Mouse (Mus musculus) telencephalon, adult 2 months (tissue): ENCODE data around the gene Zfp846.
"Not testable (repeated sequence)": the region's sequence is repeated elsewhere in the genome, so short reads cannot be mapped to it uniquely, and the experiment has no call there.

Experiments
- DNase-seq: peaks from one replicate; pipeline ENCODE4 v3.0.0-alpha.2; 2011; ENCODE audit warnings: low read depth, low spot score

Zfp846 gene

DNA sequence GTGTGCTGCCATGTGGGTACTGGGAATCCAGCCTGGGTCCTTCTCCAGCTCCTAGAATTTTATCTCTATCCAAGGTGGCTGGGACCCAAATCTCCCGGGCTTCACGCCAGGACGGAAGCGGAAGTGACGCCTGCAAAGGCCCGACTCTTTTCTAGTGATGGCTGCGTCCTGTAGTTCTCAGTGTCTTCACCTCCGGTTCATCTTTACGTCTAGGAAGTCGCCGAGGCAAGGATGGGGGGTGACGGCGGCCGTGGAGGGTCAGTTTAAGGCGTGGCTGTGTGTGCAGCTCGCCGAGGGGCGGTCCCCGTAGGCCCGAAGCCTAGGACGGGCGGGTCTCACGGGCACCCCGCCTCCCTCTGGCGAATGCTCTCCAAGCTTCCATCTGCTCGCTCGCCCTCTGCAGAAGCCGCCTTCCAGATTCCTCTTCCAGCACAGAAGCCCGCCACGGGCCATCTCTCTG is at the start of gene Zfp846:
Gene Zfp846, plus strand, starts transcription at position 117 of the 460 bp plus-strand sequence.
- DNase-seq, result peak; percentile 99

DNA sequence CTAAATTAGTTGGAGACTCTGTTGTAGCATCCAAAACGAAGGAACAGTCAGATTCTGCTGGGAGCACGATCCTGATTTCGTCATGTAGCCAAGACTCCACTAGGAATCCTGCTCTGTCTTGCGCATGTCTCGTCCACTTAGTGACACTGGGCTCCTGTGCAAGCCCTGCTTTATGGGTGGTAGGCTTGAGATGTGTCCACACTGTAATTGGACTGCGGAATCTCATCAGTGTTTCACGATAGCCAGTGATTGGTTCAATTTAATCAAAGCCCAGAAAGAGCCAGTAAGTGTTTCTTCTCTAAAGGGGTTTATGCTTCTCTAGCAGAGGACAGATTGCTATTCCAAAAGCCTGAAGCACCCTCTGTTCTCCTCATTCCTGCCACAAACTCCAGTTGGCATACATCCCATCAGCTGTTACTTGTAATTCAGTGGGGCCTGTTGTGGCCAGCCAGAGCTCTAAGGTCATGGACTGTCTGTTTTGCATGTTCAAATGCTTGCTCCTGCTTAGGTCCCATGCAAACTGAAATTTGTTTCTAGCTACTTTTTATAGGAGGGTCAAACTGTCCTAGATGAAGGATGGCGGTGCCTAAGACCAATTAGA is 46.7 kb upstream of the Zfp846 start:
- DNase-seq, result no peak

DNA sequence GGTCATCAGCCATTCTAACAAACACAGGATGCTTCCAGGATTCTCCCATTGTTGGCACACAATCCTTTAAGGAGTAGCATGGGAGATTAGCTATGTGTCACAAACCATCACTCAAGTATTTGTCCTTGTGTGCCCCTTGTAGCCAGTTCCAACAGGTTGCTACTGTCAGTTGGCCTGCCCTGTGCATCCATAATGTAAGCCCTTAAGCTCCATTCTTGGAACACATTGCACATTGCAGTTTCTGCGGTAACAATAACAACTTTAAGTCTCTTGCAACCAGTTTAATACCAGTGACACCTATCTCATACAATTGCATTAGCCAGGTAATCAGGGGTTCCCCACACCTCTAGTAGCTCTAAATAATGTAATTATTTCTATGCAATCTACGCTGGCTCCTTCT is 44.5 kb upstream of the Zfp846 start:
- DNase-seq, result no peak

DNA sequence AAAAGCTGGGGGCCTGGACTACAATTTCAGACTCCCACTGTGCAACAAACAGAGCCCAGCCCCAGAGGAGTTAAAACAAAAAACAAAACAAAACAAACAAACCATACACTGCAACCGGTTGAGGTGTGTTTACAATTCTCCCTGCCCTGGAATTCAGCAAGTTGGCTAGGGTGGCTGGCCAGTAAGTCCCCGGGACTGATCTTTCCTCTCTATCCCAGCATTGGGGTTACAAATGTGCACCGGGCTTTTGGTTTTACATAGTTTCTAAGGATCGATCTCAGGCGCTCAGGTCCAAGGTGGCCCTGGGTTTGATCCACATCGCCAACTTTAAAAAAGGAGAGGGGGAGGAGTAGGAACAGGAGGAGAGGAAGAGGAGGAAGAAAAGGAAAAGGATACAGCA is 37.6 kb upstream of the Zfp846 start:
- DNase-seq, result no peak

DNA sequence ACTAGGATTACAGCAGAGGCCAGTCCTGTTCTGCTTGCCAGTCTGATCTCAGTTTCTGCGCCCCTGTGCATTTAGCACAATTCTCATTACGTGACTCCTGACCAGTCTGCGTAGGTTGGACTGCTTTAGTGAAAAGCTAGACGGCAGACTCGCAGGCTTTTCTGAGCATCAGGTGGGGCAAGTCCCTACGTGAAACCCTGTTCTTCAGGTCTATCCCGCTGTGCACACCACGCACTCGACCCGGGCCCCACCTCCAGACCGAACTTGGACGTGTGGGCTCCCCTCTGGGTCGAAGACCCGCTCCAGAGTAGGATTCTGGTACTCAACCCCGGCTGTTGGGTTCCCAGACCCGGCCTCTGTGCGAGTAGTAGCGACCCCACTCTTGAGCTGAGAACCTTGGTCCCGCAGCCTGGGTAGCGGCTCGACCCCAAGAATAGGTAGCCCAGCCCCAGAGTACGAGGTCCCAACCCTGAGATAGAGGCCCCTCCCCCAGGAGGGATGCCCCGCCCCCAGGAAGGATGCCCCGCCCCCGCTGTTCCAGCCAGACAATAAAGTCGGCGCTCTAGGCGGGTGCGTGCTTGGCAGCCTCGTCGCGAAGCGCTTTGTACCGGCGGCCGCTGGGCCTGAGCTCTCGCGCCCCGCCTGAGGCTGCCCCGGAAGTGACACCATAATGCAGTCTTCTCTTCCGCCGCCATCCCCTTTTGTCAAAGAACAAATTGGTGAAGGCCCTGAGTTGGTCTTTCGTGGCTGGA is 36.8 kb upstream of the Zfp846 start:
- peak; percentile 38 for DNase-seq

DNA sequence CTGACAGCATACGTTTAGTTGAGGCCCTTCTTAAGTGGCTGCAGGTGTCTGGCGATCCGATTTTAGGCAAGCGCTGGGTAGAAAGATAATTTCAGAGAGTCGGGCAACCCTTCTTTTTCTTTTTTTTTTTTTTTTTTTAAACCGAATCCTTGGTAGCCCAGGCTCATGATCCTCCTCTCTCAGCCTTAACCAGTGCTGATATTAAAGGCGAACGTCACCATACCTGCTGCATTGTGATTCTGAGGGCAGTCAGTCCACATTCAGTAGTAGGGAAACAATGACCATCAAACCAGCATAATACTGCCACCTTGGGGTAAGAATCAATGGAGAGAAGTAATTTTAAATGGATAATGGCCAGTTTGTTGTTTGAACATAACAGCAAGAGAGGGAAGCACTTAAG is 35.9 kb upstream of the Zfp846 start:
- DNase-seq, result no peak

DNA sequence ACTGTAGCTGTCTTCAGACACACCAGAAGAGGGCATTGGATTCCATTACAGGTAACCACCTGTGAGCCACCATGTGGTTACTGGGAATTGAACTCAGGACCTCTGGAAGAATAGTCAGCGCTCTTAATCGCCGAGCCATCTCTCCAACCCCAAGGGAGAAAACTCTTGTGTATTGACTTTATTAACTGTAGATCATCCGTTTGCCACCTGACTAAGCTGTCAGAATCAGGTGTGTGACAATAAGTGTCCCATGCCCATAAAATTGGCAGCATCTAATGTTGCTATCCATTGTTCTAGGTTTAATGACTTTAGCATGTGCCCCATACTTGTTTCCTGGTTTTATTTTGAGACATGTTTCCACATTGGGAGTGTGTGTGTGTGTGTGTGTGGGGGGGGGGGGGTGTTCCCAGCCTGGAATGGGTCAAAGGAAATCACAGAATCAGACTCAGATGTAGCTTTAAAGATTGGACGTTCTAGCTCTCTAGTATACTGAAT is 29.3 kb upstream of the Zfp846 start:
- DNase-seq, result no peak

DNA sequence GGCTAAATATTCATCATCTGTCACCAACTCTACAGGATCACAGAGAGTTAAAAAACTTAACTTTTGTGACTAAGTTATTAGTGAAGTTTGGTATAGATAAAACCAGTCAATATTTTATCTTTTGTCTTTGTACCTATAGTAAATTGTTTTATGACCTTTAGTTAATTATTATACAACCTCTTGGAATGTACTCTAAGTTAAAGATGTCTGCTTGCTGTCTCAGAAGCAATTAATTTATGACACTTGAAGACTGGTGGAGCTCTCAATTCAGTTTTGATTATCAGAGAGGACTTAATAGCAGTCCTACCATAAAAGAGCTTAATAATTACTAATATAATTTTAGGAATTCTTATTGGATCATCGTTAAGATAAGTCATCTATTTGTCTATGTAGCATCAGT is 28.4 kb upstream of the Zfp846 start:
- DNase-seq, result no peak

DNA sequence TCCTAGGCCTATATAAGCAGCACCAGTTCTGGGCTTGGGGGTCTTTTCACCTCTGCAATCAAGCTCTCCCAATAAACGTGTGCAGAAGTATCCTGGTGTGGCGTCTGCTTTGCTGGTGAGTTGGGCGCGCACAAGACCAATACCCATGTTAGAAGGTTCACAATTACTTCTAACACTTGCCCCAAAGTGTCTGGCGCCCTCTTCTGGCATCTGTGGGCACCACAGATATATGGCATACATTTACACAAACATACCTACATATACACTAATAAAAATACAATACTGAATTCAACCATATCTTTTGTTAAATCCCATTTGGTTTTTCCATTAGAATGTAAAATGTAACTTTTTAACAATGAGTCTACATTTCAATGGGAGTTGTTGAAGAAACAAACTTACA is 18.9 kb upstream of the Zfp846 start:
- no peak for DNase-seq

DNA sequence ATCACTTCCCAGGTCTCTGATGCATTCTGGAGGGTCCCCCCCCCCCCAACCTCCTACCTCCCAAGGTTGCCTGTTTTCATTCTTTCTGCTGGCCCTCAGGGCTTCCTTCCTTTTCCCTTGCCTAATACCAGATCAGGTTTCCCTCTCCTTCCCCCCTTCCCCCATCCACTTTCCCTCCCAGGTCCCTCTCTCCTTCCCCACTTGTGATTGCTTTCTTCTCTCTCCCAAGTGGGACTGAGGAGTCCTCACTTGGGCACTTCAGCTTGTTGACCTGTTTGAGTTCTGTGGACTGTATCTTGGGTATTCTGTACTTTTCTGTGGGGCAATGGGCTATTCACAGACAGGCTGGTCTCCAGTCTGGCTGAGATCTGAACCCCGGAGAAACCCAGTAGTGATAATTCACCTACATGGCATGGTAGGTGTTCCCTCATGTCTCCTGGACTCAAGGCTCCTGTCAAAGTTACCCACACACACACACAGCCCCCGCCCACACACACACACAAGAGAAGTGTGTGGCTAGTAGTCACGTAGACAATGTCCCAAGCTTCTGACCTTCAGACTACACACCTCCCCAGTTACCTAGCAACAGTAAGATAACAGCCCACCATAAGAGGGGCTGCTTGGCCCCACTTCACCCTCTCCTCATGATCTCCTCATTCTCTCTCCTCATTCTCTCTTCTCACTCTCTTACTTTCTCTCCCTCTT is 15.6 kb upstream of the Zfp846 start:
- DNase-seq, result not testable (repeated sequence)

DNA sequence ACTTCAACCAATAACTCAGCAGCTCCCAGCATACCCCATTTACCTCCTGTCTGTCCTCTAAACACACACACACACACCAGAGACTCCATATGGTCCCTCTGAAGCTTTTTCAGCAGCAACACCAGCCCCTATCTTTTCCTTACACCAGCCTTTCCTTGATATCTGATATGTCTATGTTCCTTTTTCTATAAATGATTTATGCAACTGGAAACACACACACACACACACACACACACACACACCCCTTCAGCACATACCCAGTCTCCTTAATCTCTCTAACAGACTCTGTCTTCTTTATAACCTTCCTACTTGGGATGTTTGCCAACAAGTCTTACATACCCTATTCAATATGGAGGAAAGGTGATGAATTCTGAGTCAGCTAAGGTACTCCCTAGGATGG is 10.0 kb upstream of the Zfp846 start:
- no peak for DNase-seq

DNA sequence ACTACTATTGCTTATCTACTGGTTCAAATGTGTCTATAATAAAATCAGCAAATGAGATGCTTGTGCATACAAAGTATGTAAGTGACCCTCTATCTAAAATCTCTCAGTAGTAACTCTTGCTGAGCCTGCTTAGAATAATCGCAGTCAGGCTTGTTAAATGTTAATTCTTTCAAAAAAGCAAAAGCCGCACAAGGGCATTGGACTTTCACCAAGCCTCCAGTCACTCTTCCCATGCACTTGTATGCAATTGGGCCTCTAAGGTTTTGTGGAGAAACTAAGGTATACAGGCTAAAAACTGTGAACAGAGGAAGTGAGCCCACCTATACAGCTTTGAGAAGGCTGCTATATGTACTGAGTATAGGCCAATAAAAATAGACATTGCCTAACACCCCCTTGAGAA is 4.5 kb upstream of the Zfp846 start:
- no peak for DNase-seq

DNA sequence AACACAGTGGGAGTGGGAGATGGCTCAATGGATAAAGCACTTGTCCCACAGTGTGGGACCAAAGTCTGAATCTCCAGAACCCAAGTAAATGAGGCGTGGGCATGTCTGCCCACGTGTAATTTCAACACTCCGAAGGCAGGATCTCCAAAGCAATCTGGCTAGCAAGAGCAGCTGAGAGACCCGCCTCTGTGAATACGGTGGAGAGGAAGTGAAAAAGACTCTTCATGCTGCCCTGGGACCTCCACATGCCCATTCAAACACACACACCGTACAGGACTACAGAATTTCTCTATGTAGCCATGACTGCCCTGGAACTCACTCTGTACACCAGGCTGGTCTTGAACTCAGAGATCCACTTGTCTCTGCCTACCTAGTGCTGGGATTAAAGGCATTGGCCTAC is 20.2 kb downstream of the Zfp846 start:
- no peak for DNase-seq

DNA sequence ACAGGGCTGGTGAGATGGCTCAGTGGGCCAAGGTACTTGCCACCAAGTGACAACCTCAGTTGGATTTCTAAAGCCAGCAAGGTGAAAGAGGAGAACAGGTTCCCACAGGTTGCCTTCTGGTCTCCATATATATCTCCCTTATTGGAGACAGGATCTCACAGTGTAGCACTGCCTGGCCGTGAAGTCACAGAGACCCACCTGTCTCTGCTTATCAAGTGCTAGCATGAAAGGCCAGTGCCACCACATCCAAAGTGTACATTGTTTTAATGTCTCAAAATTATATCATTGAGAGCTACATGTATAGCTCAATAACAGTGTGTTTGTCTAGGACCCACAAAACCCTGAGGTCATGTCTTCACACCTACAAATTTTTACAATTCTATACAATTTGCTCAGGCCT is 25.2 kb downstream of the Zfp846 start:
- DNase-seq, result no peak

DNA sequence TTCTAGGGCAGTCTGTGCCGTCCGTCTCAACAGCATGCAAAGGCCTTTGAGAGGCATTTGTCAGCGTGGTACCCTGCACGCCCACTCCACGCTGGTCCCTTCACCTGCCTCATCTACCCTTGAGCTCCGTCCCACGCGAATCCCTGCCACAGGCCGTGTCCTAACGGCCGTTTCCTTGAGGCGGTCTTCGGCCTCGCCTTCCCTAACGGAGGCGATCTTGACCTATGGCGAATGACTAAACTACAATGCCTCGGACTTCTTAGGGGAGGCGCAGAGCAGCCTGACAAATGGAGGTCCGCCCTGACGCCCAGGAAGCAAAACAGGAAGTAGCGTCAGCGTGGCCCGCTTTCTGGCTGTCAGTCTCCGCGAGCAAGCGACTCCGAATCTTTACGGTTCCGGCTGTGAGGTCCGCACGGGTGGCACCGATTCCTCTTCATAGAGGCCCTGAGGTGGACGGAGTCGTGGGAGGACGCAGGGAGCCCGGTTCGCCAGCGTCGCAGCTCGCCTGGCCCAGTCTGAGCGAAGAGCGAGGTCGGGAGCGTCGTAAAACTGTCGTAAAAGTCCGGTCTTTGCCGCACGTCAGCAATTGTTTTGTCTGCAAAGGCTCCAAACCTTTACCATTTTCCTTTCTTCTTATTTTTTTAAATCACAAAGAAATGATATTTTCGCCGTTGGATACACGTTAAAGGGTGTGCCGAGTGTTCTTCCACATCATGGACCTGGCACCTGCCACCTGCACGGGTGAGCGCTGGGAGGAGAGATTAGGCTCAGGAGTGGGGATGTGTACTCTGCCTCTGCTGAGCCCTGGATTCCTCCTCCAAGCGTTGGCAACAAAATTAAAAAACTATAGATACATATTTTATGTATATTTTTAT is 26.2 kb downstream of the Zfp846 start:
- peak; percentile 94 for DNase-seq

DNA sequence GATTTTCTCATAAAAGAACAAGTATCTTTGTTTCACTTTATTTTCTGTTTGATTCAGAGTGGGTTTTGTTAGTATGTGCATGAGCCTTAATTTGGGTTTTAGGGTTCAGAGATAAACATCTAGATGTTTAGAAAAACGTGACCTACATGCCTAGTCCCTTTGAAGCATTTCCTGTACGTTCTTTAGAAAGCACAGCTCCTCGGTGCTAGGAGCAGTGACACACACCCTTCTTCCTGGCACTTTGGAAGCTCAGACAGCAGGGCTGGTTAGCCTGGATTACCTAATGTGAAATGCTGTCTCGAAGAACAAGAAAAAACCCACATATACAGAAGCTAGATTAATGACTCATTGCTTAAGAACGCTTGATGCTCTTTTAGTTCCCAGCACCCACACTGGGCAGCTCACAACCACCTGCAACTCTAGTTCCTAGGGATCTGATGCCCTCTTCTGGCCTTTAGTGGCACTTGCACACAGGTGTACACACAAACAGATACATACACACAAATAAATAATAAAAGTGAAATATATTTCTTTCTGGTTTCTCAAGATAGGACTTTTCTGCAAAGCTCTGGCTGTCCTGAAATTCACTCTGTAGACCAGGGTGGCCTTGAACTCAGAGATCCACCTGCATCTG is 28.9 kb downstream of the Zfp846 start:
- DNase-seq, result no peak

DNA sequence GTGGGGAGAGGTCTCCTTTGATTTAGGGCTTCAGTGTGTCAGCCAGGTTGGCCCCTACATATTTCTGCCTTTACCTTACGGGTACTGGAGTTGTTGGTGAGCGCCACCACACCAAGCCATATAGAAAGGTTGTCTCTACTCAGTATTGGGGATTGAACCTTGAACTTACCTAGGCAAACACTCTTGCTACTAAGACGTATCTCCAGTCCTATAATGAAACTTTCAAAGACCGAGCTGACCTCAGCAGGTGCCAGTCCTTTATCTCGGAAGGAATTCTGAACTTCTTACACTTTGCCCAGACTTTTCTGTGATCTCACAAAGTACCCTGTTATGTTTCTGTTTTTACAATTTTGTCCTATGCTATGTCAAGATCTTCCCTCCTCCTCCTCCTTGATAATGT is 30.9 kb downstream of the Zfp846 start:
- no peak for DNase-seq

DNA sequence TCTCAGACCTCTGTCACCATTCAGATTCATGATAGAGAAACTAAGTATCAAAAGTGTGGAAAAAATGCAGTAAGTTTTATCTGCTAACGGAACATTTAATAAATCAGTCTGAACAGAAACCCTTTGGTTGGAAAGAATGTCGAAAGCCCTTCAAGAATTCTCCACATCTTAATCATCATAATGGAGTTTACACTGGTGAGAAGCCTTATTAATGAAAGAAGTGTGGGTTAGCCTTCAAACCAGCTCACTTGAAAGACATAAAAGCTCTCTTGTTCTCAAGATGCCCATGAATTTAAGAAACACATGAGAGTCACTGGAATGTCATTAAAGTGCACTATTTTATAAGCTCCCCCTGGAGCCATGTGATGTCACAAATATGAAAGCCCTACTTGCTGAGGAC is 35.6 kb downstream of the Zfp846 start:
- DNase-seq, result no peak

DNA sequence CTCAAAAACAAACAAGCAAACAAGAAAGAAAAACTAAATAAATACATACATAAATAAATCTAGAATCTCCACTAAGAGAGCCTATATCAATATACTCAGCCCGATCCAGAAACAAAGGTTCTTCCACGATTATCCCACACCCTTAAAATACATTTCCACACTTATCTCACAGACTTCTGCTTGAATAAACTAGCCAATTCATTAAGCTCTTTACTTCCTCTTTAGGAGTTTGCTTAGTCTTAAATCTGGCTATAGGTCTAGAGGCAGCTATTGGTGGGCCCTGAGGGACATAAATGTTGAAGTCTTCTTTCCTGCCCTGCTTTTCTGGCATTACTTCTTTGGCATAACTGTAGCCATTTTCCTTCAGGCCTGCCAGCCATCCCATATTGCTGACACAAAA is 50.2 kb downstream of the Zfp846 start:
- DNase-seq, result no peak

DNA sequence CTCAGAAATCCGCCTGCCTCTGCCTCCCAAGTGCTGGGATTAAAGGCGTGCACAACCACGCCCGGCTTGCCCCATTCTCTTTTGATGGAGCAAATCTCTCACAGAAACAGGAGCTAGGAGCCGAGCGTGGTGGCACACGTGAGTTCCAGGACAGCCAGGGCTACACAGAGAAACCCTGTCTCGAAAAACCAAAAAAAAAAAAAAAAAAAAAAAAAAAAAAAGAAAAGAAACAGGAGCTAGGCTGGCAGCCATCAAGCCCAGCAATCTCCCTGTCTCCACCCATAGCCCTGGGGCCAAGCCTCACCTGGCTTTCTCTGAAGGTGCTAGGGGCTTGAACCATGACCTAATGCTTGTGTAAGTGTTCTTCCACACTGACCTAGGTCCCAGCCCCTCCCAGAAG is 54.6 kb downstream of the Zfp846 start:
- not testable (repeated sequence) for DNase-seq

DNA sequence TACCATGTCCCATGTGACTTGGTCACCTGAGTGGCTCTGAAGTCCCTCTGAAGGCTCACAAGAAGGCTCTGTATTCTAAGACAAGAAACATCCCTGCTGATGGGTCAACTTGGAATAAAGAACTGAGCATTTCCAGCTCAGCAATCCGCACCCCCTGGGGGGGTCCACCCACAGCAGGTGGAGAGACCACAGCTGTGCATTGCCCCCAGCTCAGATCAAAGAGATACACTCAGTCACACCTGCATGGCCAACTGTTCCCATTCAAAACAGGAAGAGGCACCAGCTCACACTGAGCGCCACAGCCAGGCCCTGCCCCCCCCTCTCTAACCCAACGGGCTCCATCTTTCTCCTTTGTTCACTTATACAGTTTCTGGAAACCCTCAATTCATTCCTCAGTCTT is 55.2 kb downstream of the Zfp846 start:
- DNase-seq, result no peak
